Mouse (Mus musculus) bone marrow macrophage, adult 2 months (primary cell): Measurements from ENCODE around the gene Btg1.

ENCODE experiments used
- CTCF ChIP-seq: IDR thresholded peaks from 2 replicates; pipeline ENCODE4 v1.5.1; 2012; ENCODE audit warnings: low read depth, mild to moderate bottlenecking, low read length, moderate library complexity
- POLR2A ChIP-seq: IDR thresholded peaks from 2 replicates; pipeline ENCODE4 v1.6.1; 2012; ENCODE audit warnings: mild to moderate bottlenecking, low read depth, low read length, borderline replicate concordance

DNA sequence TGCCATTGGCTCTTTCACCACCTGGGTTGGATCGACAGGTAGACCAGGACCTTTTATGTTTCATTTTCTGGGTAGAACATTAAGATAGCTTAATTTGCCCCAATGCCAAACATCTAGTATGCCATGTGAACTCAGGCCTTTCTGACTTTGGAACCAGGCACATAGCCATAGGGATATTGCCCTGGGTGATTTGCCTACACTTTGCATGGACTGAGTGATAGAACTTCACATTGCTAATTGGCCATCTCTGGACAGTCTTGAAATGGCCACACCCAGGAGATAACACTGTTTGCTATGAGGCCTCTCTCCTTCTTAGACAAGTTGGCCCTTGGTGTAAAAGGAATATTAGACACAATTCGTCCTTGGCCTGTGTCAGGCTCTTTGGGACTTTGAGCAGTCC lies 7.6 kb downstream of the Btg1 start:
- TF ChIP-seq CTCF (no peak), POLR2A (no peak)
